ENCODE assay signal across 8 mouse cellular contexts in the genomic region with DNA sequence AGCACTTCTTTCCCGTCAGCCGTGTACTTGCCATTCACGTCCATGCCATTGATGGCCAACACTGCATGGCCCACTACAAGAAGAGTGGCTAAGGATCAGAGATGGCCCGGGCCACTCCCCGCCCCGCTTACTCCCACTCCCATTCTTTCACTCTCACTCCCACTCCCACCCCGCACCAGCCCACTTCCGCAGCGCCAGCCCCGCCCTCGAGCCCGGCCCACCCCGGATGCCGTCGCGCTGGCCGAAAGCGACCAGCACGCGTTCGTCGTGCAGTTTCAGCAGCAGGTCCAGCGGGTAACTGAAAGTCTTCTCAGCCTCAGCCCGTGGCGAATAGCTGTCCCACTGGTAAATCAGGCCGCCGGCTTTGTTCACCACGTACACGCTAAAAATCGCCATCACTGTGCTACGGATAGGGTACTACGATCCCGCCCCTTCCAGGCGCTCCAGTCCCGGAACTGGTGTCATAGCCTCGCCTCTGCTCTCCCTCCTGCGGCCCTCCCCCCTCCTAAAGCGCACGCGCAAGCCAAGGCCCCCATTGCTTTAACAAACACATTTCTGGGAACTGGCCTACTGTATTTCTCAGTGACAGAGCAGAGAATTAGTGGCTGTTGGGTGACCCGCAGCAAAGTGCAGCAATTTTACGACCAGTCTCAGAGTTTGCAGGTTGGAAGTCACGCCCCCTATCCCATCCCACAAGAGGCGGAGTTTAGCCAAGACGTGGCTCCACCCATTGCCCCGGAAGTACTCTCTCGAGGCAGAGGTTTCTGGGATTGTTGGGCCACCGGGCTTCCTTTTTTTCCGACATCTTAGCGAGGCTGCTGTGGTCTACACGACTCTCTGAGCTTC. TPM values are rescaled to one million over a fixed set of nuclear protein-coding genes. Genes with fewer than 3 reads are reported as not detected.
A peak's percentile ranks its signal among the peaks of the same experiment; 100 is the strongest.
DNase-seq lines count a peak whose midpoint lies in the region; ATAC-seq lines count a peak whose summit lies in the region.

Gene Rps25, plus strand, starts transcription at position 234 of the 846 bp plus-strand sequence.
Gene Trappc4, minus strand, starts transcription at position 695 of the 846 bp plus-strand sequence.

- H3K27me3 ChIP-seq in heart, embryonic 10.5 days (ENCODE audit: insufficient read depth, poor library complexity, severe bottlenecking): no peaks in the 10 kb centered on the region
- H3K27me3 ChIP-seq in kidney, embryonic 15.5 days: no peaks in the 10 kb centered on the region

- peaks cover 5% of the 10 kb centered on the region; the same call in 1 of the 2 replicates for H3K4me1 ChIP-seq in heart, embryonic 10.5 days
- peaks cover 15% of the 10 kb centered on the region for H3K4me1 ChIP-seq in kidney, embryonic 15.5 days

- peaks cover 68% of the 10 kb centered on the region for H3K36me3 ChIP-seq in heart, embryonic 10.5 days
- peaks cover 70% of the 10 kb centered on the region for H3K36me3 ChIP-seq in kidney, embryonic 15.5 days

- WGBS in heart, embryonic 10.5 days: under 1% methylated on average over 51 of the region's 51 CpGs
- WGBS in kidney, embryonic 15.5 days: 1% methylated on average over 51 of the region's 51 CpGs

- ATAC-seq in erythroblast, adult 5-6 weeks (replicated peaks; ENCODE audit: low FRiP score, poor library complexity, severe bottlenecking): peak; percentile 96
- ATAC-seq in kidney, embryonic 15.5 days (replicated peaks; ENCODE audit: low FRiP score): peak; percentile 97
- peak; percentile 91 for ATAC-seq in monocyte, adult 5-6 weeks (replicated peaks; ENCODE audit: insufficient number of reproducible peaks, low FRiP score, low TSS enrichment, poor library complexity, severe bottlenecking)

- H3K4me3 ChIP-seq in heart, embryonic 10.5 days: peak within 1 kb of the TSS; percentile 79
- H3K4me3 ChIP-seq in kidney, embryonic 15.5 days (replicated peaks): peak within 1 kb of the TSS; percentile 86

- H3K27ac ChIP-seq in heart, embryonic 10.5 days: peak within 1 kb of the TSS; percentile 92
- peak within 1 kb of the TSS; percentile 99 for H3K27ac ChIP-seq in kidney, embryonic 15.5 days

- DNase-seq in B cell, adult 2 months: peak; percentile 95 to 96
- peak; percentile 98 for DNase-seq in brain, adult 2 months (ENCODE audit: low read depth, low spot score)
- DNase-seq in heart, embryonic 10.5 days (ENCODE audit: low spot score): peak; percentile 98
- peak; percentile 92 for DNase-seq in liver
- peak; percentile 92 to 93 for DNase-seq in spleen, postnatal 4 days (ENCODE audit: low spot score in 2 of 2)

- H3K9ac ChIP-seq in kidney, embryonic 15.5 days: peak within 1 kb of the TSS; percentile 91

- no peaks in the 10 kb centered on the region for H3K9me3 ChIP-seq in heart, embryonic 10.5 days
- no peaks in the 10 kb centered on the region for H3K9me3 ChIP-seq in kidney, embryonic 15.5 days (replicated peaks)

- peak within 1 kb of the TSS; percentile 63 for H3K4me2 ChIP-seq in kidney, embryonic 15.5 days

RNA-seq across cellular contexts. Expression of gene Rps25, which starts in this region (rescaled TPM):
- 639 and 656 TPM in 2 replicates for total RNA-seq in erythroblast, adult 5-6 weeks (2015; ENCODE audit: low replicate concordance)
- 277 and 380 TPM in 2 replicates for total RNA-seq in erythroblast, adult 5-6 weeks (2017; ENCODE audit: low replicate concordance)
- 1,461 and 1,463 TPM in 2 replicates for polyA plus RNA-seq in heart, embryonic 10.5 days (2016; fragmentation: Nextera tagmentation; extraction: Ambion mirVana)
- polyA plus RNA-seq in kidney, embryonic 15.5 days (2015; fragmentation: Nextera tagmentation; extraction: Ambion mirVana): 1,882 and 2,019 TPM in 2 replicates
- 995 to 1,562 TPM (median 1,501 TPM) in 3 replicates for total RNA-seq in monocyte, adult 5-6 weeks (2017)

RNA-seq across cellular contexts. Expression of gene Trappc4, which starts in this region (rescaled TPM):
- total RNA-seq in erythroblast, adult 5-6 weeks (2015; ENCODE audit: low replicate concordance): 27.0 and 53.0 TPM in 2 replicates
- total RNA-seq in erythroblast, adult 5-6 weeks (2017; ENCODE audit: low replicate concordance): 2.5 and 12.2 TPM in 2 replicates
- 104 and 117 TPM in 2 replicates for polyA plus RNA-seq in heart, embryonic 10.5 days (2016; fragmentation: Nextera tagmentation; extraction: Ambion mirVana)
- 135 and 138 TPM in 2 replicates for polyA plus RNA-seq in kidney, embryonic 15.5 days (2015; fragmentation: Nextera tagmentation; extraction: Ambion mirVana)
- 25.9 to 40.8 TPM (median 32.3 TPM) in 3 replicates for total RNA-seq in monocyte, adult 5-6 weeks (2017)

Comparison
In these comparisons a context has a peak if more than half of its experiments do, and no peak if none do; other contexts are left out.
1. Peak in every context shown above with its lines: DNase-seq, ATAC-seq, H3K4me3 ChIP-seq and H3K27ac ChIP-seq.